Mouse (Mus musculus) liver (tissue): Measurements from ENCODE around the gene Crot.
"Not testable (repeated sequence)": the region's sequence is repeated elsewhere in the genome, so short reads cannot be mapped to it uniquely, and the experiment has no call there.

Source experiments
- DNase-seq: peaks from one replicate; pipeline ENCODE4 v3.0.0-alpha.2; 2020; ENCODE audit warnings: mixed read lengths

Gene Crot

GRCm38 (mm10) chr5:8996686-8997512 is at the start of gene Crot:
Gene Crot, minus strand, starts transcription at chr5:8997324.
- peak; percentile 95 for DNase-seq

- no peak for DNase-seq
Observed at GRCm38 (mm10) chr5:9045904-9046303, 48.8 kb upstream of the Crot start.

GRCm38 (mm10) chr5:9044821-9045220 is 47.7 kb upstream of the Crot start:
- DNase-seq: no peak

- no peak for DNase-seq
Observed at GRCm38 (mm10) chr5:9043582-9044267, 46.6 kb upstream of the Crot start.

GRCm38 (mm10) chr5:9042721-9043416 is 45.7 kb upstream of the Crot start:
- no peak for DNase-seq

- no peak for DNase-seq
Observed at GRCm38 (mm10) chr5:9040665-9041215, 43.6 kb upstream of the Crot start.

- no peak for DNase-seq
Observed at GRCm38 (mm10) chr5:9039978-9040377, 42.9 kb upstream of the Crot start.

- DNase-seq: no peak
Observed at GRCm38 (mm10) chr5:9037292-9037691, 40.2 kb upstream of the Crot start.

- DNase-seq: no peak
Observed at GRCm38 (mm10) chr5:9035457-9035856, 38.3 kb upstream of the Crot start.

- DNase-seq: no peak
Observed at GRCm38 (mm10) chr5:9034535-9034934, 37.4 kb upstream of the Crot start.

GRCm38 (mm10) chr5:9033843-9034242 is 36.7 kb upstream of the Crot start:
- no peak for DNase-seq

GRCm38 (mm10) chr5:9032641-9033040 is 35.5 kb upstream of the Crot start:
- DNase-seq: no peak

- no peak for DNase-seq
Observed at GRCm38 (mm10) chr5:9032101-9032590, 35.0 kb upstream of the Crot start.

GRCm38 (mm10) chr5:9028266-9028841 is 31.2 kb upstream of the Crot start:
- DNase-seq: no peak

GRCm38 (mm10) chr5:9015352-9015751 is 18.2 kb upstream of the Crot start:
- no peak for DNase-seq

GRCm38 (mm10) chr5:9014774-9015173 is 17.6 kb upstream of the Crot start:
- DNase-seq: no peak

GRCm38 (mm10) chr5:9011374-9011773 is 14.2 kb upstream of the Crot start:
- DNase-seq: no peak

GRCm38 (mm10) chr5:9010166-9010565 is 13.0 kb upstream of the Crot start:
- no peak for DNase-seq

- DNase-seq: not testable (repeated sequence)
Observed at GRCm38 (mm10) chr5:9006585-9006984, 9.5 kb upstream of the Crot start.

- DNase-seq: not testable (repeated sequence)
Observed at GRCm38 (mm10) chr5:9000006-9000405, 2.9 kb upstream of the Crot start.

GRCm38 (mm10) chr5:8999108-8999507 is 2.0 kb upstream of the Crot start:
- no peak for DNase-seq

- no peak for DNase-seq
Observed at GRCm38 (mm10) chr5:8997513-8997895, 380 bp upstream of the Crot start.
